Mouse (Mus musculus): ENCODE results near the gene C8g.

DNA sequence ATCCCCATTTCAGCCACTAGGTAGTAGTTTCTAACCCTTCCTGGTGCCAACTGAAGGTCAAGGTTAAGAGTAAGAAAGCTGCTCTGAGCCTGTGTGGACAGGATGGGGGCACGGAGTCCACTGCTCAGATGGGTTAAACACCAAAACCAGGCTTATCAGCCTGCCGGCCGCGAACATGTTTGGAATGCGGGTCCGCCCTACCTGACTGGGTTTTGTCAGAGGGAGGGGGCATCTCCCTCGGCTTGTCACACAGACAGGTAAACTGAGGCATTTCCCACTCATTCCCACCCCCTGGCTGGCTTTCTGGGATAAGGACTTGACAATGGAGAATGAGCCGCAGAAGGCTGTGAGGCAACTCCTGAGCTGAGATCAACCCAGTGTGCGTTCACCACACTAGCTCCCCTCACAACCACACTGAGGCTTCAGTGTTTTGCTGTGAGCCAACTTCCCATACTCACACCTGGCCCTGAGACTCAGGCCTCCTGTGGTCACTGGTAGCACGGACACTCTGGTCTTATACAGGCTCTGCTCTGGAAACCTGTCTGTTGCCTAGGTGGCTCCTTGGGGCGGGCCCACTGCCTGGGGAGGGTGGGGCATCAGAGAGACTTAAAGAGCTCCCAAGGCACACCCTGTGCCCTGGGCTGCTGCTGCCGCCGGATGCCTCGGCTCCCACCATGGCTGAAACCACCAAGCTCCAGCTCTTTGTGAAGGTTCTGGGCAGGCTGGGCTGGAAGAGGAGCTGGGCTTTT lies 45.1 kb downstream of the C8g start, which contains the start of gene Clic3:
- TF ChIP-seq CEBPB (IDR thresholded peaks at IDR 0.05; ENCODE audit: insufficient read depth, poor library complexity, severe bottlenecking) (no peak), POLR2A (IDR thresholded peaks at IDR 0.05; ENCODE audit: insufficient read length, low read depth) (peak; percentile 15), MAX (IDR thresholded peaks at IDR 0.05; ENCODE audit: low read depth) (no peak), MYOG (IDR thresholded peaks at IDR 0.05; ENCODE audit: control insufficient read depth in 1 of 3, insufficient read depth in 1 of 3, insufficient read length in 2 of 3, low read depth in 2 of 3) (no peak), USF1 (IDR thresholded peaks at IDR 0.05; ENCODE audit: low read depth) (no peak), MYOD1 (IDR thresholded peaks at IDR 0.05; ENCODE audit: control insufficient read depth in 1 of 3, insufficient read length in 2 of 3, low read depth in 2 of 3) (no peak), POLR2AphosphoS2 (IDR thresholded peaks at IDR 0.05; ENCODE audit: insufficient read length, low read depth) (no peak), E2F4 (IDR thresholded peaks at IDR 0.05; ENCODE audit: insufficient read depth) (no peak), REST (IDR thresholded peaks at IDR 0.05; ENCODE audit: insufficient read depth, insufficient read length) (no peak), SRF (IDR thresholded peaks at IDR 0.05; ENCODE audit: control insufficient read depth, insufficient read length, low read depth) (no peak), TCF12 (IDR thresholded peaks at IDR 0.05; ENCODE audit: insufficient read depth, poor library complexity, severe bottlenecking) (no peak)

Measured in myocyte (in vitro differentiated cells).